Mouse (Mus musculus): ENCODE results near the gene Nifk.

Gene Nifk

DNA sequence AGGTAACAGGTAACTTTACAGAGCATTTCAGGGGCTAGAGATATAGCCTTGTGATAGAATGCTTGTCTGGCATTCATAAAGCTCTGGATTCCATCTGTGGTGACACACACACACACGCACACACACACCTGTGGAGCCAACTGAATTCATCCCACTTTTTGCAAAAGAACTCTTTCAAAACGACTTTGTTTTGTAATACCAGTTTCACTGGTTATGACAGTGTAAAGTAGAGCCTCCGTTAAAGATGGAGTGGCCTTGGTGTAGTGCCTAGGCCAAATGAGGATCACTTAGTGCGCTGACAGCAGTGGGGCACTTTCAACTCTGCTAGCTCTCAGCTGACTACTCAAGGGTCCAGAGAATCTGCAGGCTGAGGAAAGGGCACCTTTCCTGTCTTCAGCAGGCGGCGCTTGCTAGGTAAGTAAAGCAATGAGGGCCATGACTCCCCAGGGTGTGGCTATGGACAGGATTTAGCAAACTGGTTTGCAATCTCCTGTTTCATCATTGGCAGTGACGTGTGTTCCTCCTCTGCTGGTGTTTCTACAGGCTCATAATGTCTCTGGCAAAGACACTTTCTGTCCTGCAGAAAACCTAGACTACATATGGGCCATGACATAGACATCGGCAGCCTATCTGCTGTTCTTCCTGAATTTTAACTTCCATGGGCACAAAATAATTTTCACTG lies 58.6 kb downstream of the Nifk start:
- no peak for DNase-seq (ENCODE audit: low read depth)

All from induced T-regulatory cell, adult 2 months (primary cell).